Mouse (Mus musculus) liver, postnatal 0 days (tissue): ENCODE results near the gene Gabrd. TPM values are rescaled to one million over a fixed set of nuclear protein-coding genes. Genes with fewer than 3 reads are reported as not detected.

Experiments used
- ATAC-seq: fragments of 200-750 bp; cut with Nextera tagmentation; 2 replicates; pipeline ENCODE4 v1.8.0; 2017; ENCODE audit warnings: mild to moderate bottlenecking, moderate library complexity
- DNase-seq: peaks from one replicate; pipeline ENCODE4 v3.0.0-alpha.2; 2016
- H3K27ac ChIP-seq: fragments of 300-500 bp; sonication (generic); 2 replicates; pipeline ENCODE4 v1.5.1; 2014; ENCODE audit warnings: antibody characterized with exemption, moderate library complexity, mild to moderate bottlenecking, low read depth
- H3K27me3 ChIP-seq: fragments of 300-500 bp; sonication (generic); 2 replicates; pipeline ENCODE4 v1.6.1; 2014; ENCODE audit warnings: low read length, control low read depth, mixed read lengths; ENCODE audit not compliant: insufficient read depth
- H3K36me3 ChIP-seq: fragments of 300-500 bp; sonication (generic); replicated peaks from 2 replicates; pipeline ENCODE4 v1.6.1; 2014; ENCODE audit warnings: mild to moderate bottlenecking, control low read depth, low read length, moderate library complexity, mixed read lengths; ENCODE audit not compliant: insufficient read depth
- H3K4me1 ChIP-seq: fragments of 300-500 bp; sonication (generic); 2 replicates; pipeline ENCODE4 v1.6.1; 2014; ENCODE audit warnings: antibody characterized with exemption, mild to moderate bottlenecking, control low read depth; ENCODE audit not compliant: insufficient read depth
- H3K4me2 ChIP-seq: fragments of 300-500 bp; sonication (generic); 2 replicates; pipeline ENCODE4 v1.6.1; 2014; ENCODE audit warnings: low read depth, mild to moderate bottlenecking, low read length, moderate library complexity, mixed read lengths
- H3K4me3 ChIP-seq: fragments of 300-500 bp; sonication (generic); 2 replicates; pipeline ENCODE4 v1.5.1; 2014; ENCODE audit warnings: low read depth, low read length
- H3K9ac ChIP-seq: fragments of 300-500 bp; sonication (generic); replicated peaks from 2 replicates; pipeline ENCODE4 v1.6.1; 2014; ENCODE audit warnings: mild to moderate bottlenecking, moderate library complexity
- H3K9me3 ChIP-seq: fragments of 300-500 bp; sonication (generic); 2 replicates; pipeline ENCODE4 v1.6.1; 2016; ENCODE audit warnings: mild to moderate bottlenecking, control low read depth, low read length, mixed read lengths
- CTCF ChIP-seq: sonication (generic); IDR thresholded peaks from 2 replicates; pipeline ENCODE4 v1.5.1; 2016; ENCODE audit warnings: antibody characterized with exemption, low read depth
- EP300 ChIP-seq: IDR thresholded peaks from 2 replicates; pipeline ENCODE4 v1.6.1; 2016; ENCODE audit warnings: antibody characterized with exemption, low read depth, mild to moderate bottlenecking
- WGBS: fragments of 180-500 bp; shearing (Covaris S2); extraction: QIAGEN DNeasy Blood & Tissue Kit; methylation state at CpG from one replicate; pipeline ENCODE4 v1.1.7; 2014; ENCODE audit not compliant: insufficient replicate concordance; 5-methylcytosine and 5-hydroxymethylcytosine counted together
- polyA plus RNA-seq: library from polyadenylated mRNA; unstranded; fragments of >200 nt; fragmentation: Nextera tagmentation; extraction: Ambion mirVana; gene quantifications from 2 replicates; pipeline ENCODE4 v1.2.1, GENCODE M21; 2015

Gene Gabrd
- polyA plus RNA-seq, 1 experiment from 2014 or later = 0.07 TPM

- Histone ChIP-seq H3K4me3 (no peak overlapping the region), H3K4me2 (no peak overlapping the region), H3K4me1 (peaks cover 3% of the 10 kb centered on the region; the same call in 1 of the 2 replicates), H3K27ac (no peak overlapping the region), H3K9me3 (no peaks in the 10 kb centered on the region), H3K36me3 (no peaks in the 10 kb centered on the region), H3K9ac (no peak overlapping the region), H3K27me3 (peaks cover 29% of the 10 kb centered on the region)
- ATAC-seq (no peak), DNase-seq (no peak)
- no peak for TF ChIP-seq EP300
- TF ChIP-seq CTCF = no peak
- WGBS = 70% methylated on average over 4 of the region's 4 CpGs
These were observed 1.2 kb downstream of the Gabrd start for GRCm38 (mm10) chr4:155396751-155397150.

- TF ChIP-seq EP300 = no peak
- no peak for TF ChIP-seq CTCF
- H3K4me3 ChIP-seq = no peak overlapping the region
- H3K36me3 ChIP-seq = no peaks in the 10 kb centered on the region
- peaks cover 3% of the 10 kb centered on the region; the same call in 1 of the 2 replicates for H3K4me1 ChIP-seq
- no peak overlapping the region for H3K27ac ChIP-seq
- no peak overlapping the region for H3K4me2 ChIP-seq
- ATAC-seq (no peak), DNase-seq (no peak)
- 75% methylated on average over 5 of the region's 5 CpGs for WGBS
- H3K9ac ChIP-seq = no peak overlapping the region
- H3K27me3 ChIP-seq = peaks cover 23% of the 10 kb centered on the region
- H3K9me3 ChIP-seq = no peaks in the 10 kb centered on the region
These were observed 2.4 kb downstream of the Gabrd start for GRCm38 (mm10) chr4:155395471-155395870.

DNA sequence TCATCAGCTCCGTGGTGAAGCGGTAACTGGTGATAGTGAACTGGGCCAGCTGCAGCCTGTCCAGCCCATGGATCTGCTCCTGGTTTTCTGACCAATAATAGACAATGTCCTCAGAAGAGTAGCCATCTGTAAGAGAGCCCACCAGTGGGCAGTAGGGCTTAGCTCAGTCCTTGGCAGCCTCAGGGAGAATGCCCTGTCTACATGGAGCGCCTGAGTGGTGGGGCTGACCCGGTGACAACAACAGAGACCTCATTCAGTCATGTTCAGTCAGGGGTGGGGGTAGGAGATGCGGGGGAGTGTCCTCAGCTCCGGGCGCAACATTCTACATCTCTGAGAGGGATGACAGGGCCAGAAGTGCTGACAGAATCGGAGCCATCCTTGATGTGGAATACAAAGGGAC is 10.7 kb downstream of the Gabrd start:
- TF ChIP-seq CTCF = no peak
- no peak for TF ChIP-seq EP300
- no peak for DNase-seq
- no peak overlapping the region for H3K27ac ChIP-seq
- ATAC-seq = no peak
- no peaks in the 10 kb centered on the region for H3K9me3 ChIP-seq
- no peaks in the 10 kb centered on the region for H3K27me3 ChIP-seq
- H3K36me3 ChIP-seq = no peaks in the 10 kb centered on the region
- H3K4me1 ChIP-seq = no peaks in the 10 kb centered on the region
- 69% methylated on average over 8 of the region's 8 CpGs for WGBS
- no peak overlapping the region for H3K4me3 ChIP-seq
- no peak overlapping the region for H3K9ac ChIP-seq
- no peak overlapping the region for H3K4me2 ChIP-seq

DNA sequence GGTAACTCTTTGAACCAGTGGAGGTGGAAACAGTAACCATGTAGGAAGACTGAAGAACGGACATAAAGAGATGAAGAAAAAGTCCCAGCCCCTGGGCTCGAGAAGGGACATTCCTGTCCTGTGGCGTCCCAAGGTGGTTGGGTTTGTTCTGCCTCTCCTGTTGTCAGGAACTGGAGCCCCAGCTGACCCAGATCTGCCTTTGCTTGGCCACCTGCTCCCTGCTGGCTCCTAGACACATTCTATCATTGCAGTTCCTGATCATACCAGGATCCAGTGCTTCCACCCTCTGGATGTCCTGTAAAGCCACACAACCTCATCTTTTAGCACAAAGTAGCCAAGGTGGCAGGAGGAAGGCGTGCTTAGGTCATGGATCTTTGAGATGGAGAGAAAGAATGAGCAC is 14.6 kb downstream of the Gabrd start:
- no peak for ATAC-seq
- Histone ChIP-seq H3K27me3 (no peaks in the 10 kb centered on the region), H3K9me3 (no peaks in the 10 kb centered on the region), H3K27ac (no peak overlapping the region), H3K36me3 (no peaks in the 10 kb centered on the region), H3K4me2 (no peak overlapping the region), H3K9ac (no peak overlapping the region), H3K4me1 (no peaks in the 10 kb centered on the region), H3K4me3 (no peak overlapping the region)
- 63% methylated on average over 4 of the region's 4 CpGs for WGBS
- DNase-seq = no peak
- no peak for TF ChIP-seq CTCF
- no peak for TF ChIP-seq EP300

DNA sequence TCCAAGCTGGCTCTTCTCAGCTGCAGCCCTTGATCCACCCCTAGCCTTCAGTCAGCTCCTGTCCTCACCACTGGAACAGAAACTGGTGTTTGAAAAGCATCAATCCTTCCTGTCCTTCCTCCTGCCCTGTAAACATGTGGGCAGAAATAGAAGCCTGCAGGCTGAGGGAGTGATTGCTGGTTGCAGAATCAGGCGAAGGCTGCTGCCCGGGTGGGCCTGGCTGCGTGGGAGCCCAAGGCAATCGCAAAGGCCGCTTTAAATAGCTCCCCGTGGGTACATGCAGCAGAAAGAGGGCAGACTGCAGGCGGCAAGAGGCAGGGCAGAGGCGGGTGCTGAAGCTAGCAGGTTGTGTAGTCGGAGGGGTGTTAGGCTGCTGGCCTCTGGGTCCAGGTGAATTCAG is 15.2 kb downstream of the Gabrd start:
- Histone ChIP-seq H3K4me1 (no peaks in the 10 kb centered on the region), H3K27me3 (no peaks in the 10 kb centered on the region), H3K4me2 (no peak overlapping the region), H3K36me3 (no peaks in the 10 kb centered on the region), H3K9ac (no peak overlapping the region), H3K4me3 (no peak overlapping the region), H3K9me3 (no peaks in the 10 kb centered on the region), H3K27ac (no peak overlapping the region)
- no peak for TF ChIP-seq EP300
- no peak for TF ChIP-seq CTCF
- ATAC-seq (no peak), DNase-seq (no peak)
- WGBS = 38% methylated on average over 9 of the region's 9 CpGs

- Histone ChIP-seq H3K36me3 (no peaks in the 10 kb centered on the region), H3K27ac (no peak overlapping the region), H3K4me2 (no peak overlapping the region), H3K4me3 (no peak overlapping the region), H3K4me1 (no peaks in the 10 kb centered on the region), H3K9ac (no peak overlapping the region), H3K27me3 (no peaks in the 10 kb centered on the region), H3K9me3 (no peaks in the 10 kb centered on the region)
- ATAC-seq (no peak), DNase-seq (no peak)
- 51% methylated on average over 7 of the region's 7 CpGs for WGBS
- TF ChIP-seq CTCF (no peak), EP300 (no peak)
These were observed 15.9 kb downstream of the Gabrd start for GRCm38 (mm10) chr4:155381974-155382373.
